Mouse (Mus musculus) telencephalon, adult 2 months (tissue): ENCODE measurements around the gene Dcp1a.
A peak's percentile ranks its signal among the peaks of the same experiment; 100 is the strongest.
"Not testable (repeated sequence)": the region's sequence is repeated elsewhere in the genome, so short reads cannot be mapped to it uniquely, and the experiment has no call there.

Experiments
- DNase-seq: peaks from one replicate; pipeline ENCODE4 v3.0.0-alpha.2; 2011; ENCODE audit warnings: low read depth, low spot score

The Dcp1a gene

DNA sequence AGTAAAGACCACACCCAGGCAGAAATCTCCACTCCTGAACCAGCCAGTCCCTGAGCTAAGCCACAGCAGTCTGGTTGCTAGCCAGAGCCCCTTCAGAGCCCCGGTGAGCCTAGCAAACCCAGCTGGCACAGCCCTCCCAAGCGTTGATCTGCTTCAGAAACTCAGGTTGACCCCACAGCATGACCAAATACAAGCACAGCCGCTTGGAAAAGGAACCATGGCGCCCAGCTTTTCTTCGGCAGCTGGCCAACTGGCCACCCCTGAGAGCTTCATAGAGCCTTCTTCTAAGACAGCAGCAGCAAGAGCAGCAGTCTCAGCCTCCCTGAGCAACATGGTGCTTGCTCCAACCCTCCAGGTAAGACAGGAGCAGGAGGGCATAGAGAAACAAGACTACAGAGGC lies 40.0 kb downstream of the Dcp1a start:
- DNase-seq, result no peak

DNA sequence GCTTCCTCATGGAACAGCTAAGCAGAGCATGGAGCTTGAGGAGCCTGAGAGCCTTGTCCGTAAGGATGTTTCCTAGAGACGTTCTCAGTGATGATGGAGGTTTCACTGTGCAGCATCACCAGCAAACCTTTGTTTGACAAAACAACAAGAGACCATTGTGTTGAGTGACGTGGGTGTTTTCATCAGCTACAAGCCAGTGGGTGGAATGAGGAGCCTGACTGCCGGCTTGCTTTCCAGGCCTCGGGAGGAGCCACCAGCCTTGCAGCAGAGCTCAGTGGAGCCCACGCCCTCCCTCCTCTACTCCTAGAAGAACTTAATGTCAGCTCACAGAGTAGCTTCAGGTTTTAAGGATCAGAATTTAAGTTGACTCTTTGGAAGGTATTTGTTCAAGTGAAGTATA lies 44.0 kb downstream of the Dcp1a start:
- DNase-seq, result peak; percentile 64

GRCm38 (mm10) chr14:30528392-30528791 lies 49.1 kb downstream of the Dcp1a start:
- DNase-seq, result no peak

- no peak for DNase-seq
Measured at GRCm38 (mm10) chr14:30528961-30529360, 49.6 kb downstream of the Dcp1a start.

DNA sequence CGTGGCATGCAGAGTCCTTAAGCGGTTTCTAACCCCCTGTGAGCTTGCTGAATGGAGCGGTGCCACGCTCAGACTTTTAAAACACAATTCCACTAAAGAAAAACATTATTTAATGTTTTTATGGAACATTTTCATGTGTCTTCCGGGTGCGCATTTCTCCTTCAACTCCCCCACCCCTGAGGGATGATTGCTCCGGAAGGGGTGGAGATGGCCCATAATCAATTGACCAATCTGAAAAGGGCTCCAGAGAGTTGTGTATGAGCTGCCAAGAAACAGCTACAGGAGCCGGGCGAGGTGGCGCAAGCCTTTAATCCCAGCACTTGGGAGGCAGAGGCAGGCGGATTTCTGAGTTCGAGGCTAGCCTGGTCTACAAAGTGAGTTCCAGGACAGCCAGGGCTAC lies 50.1 kb downstream of the Dcp1a start:
- no peak for DNase-seq

DNA sequence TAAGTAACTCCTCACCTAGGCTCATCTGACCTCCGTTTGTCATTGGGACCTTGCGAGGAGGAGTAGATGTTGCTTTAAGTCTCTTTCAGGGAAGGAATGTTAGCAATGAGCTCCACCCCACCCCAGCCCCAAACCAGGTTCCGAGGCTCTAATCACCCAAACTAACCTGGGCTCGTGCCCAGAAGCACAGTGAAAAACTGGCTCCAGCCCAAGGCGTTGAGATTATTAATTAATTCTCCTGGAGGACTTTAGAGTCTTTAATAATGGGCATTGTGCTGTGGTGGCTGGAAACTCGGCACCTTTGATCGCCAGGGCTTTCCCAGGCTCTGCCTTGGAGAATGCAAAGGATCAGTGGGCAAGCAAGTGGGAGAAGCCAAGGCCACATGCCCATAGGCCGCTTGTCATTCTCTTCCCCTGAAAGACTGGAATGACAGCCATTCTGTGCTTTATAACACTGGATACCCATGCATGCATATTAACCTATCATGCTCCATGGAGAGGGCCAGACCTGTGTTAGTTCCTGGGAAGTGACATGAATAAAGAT lies 51.5 kb downstream of the Dcp1a start:
- DNase-seq, result no peak

- DNase-seq, result no peak
Measured at GRCm38 (mm10) chr14:30531431-30531830, 52.1 kb downstream of the Dcp1a start.

- DNase-seq, result no peak
Measured at GRCm38 (mm10) chr14:30531896-30532295, 52.6 kb downstream of the Dcp1a start.

GRCm38 (mm10) chr14:30533780-30534450 lies 54.6 kb downstream of the Dcp1a start:
- no peak for DNase-seq

DNA sequence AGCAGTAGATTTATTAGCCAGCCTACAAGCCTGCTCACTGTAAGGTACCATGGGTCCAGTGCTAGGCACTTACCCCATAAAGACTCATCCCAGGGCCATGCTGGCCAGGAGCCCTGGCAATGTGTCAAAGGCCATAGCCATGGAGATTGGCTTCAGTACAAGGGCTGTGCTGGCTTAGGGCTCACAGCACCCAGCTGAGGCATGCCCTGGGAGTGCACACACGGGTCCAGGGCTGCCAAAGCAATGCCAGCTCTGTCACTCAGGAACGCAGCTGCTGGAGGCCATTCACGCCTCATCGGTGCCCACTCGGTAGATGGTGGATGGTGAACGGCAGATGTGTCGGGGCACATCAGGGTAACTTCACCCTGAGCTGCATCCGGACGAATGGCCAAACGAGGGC lies 62.2 kb downstream of the Dcp1a start:
- no peak for DNase-seq

GRCm38 (mm10) chr14:30543331-30543730 lies 64.0 kb downstream of the Dcp1a start:
- not testable (repeated sequence) for DNase-seq

DNA sequence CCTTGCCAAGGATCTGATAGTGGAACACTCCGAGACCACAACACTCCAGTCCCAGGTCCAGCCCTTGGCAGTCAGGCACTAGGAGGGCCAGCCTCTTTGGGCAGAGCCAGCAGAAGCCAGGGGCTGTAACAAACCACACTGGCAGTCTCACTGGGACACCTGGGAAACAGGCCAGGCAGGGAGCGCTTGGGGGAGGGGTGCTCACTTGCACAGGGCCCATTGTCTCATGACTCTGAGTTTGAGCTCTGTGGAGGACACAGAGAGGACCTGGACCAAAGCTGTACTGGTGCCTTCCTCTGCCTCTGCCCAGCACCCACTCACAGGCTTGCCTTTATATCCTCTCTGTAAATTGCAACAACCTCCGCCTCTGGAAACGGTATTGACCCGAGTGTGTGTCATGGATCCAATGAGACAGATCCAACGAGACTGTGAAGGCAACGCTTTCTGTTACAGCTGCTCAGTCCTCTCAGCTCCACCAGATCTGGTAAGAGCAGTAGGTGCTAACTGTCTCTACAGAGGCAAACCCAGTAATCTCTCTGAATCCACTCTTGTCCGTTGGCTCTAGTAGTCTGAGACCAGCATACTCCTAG lies 68.9 kb downstream of the Dcp1a start, which contains the start of gene Tkt:
Tkt (plus strand) TSS at position 229 of the 590 bp plus-strand sequence.
- no peak for DNase-seq

DNA sequence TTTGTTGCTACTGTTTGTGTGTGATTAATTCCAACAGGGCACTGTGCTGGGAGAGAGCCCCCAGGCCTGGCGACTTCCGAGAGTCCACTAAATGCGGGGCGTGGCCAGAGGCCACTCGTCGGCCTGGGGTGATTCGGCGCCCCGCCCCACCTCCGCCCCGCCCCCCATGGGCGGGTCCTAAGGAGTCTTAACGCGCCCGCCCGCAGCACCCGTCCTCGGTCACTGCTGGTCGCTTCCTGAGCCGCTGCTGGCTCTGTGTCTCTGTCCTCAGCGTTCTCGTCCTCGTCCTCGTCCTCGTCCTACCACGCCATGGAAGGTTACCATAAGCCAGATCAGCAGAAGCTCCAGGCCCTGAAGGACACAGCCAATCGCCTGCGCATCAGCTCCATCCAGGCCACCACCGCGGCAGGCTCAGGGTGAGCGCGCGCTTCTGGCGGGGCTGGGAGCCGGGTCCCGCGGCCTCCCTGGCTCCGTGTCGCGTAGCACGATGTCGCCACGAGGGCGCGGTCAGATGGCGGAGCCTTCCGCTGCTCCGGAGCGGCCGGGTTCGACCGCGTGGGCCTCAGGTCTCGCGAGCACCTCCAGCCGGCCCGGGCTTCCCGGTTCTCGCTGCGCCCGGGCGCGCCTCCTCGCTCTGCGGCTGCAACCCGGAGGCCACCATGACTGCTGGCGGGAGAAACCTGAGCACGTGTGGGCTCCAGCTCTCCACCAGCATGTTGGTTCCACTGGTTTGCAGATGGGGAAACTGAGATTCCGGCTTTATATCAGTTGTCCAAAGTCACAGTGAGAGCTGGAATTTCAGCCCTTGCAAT lies 69.8 kb downstream of the Dcp1a start:
- DNase-seq, result peak; percentile 76

DNA sequence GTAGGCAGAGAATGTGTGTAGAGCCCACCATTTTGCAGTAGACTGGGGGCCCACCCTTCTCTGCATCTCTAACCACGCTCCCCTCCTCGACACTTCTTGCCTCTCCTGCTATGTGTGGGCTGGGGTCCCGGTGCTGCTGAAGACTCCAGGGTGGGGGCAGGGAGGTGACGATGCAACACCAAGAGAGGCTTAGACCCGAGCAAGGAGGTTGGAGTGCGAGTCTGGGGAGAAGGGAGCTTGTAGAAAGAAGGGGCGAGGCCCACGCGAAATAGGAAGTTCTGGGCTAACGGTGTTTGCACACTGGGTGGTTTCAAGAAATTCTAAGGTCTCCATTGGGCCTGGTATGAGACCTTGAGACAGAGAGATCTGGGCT lies 70.4 kb downstream of the Dcp1a start:
- no peak for DNase-seq

DNA sequence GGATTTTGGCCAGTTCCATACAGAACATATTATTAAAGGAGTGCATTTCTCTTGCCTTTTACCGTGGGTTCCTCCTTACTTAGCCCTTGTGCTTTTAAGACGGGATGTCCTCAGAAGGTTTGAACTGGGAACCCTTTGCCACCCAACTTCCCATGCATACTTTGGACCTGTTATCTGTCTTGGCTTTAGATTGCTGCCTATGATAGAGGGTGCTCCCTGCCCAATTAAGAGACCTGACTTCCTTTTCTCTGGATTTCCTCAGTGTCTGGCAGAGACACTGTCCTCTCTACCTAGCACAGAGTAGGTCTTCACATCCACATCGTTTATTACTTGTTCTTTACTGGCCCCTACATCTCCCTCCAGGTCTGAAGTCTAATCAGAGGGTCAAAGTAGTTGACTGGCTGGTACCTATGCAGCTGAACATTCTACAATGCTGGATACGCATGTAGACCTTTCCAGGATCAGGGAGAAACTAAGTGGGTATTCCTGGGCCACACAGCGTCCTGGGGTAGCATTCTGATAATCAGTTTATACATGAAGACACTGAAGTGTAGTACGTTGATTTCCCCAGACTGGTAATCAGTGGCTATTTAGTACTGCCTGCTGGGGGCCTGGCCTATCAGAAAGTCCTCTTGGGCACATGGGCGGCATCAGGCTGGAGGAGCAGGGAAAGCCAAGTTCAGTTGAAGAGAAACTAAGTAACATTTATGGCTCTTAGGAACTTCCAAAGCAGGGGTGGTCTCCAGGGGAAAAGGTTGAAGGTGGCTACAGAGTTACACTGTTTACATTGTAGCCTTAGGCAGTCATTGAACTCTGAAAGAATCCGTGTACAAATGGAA lies 71.1 kb downstream of the Dcp1a start:
- no peak for DNase-seq

DNA sequence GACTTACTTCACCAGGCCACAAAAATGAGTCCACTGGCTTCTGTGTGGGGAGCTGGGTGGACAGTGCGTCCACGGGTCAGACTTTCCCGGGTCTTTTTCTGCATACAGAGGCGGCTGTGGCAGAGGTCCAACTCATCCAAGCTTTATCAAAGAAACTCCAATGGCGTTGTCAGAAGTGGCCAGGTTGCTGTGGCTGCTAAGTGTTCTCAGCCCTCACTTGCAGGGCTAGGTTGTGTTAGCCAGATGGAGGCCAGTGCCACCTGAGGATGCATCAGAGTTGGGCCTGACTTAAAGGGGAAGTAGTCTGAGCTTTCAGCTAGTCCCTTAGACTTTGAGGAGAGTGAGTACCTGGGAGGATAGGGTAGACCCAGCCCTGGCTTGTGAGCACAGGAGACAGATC lies 72.2 kb downstream of the Dcp1a start:
- no peak for DNase-seq

GRCm38 (mm10) chr14:30551981-30552380 lies 72.6 kb downstream of the Dcp1a start:
- DNase-seq, result no peak

GRCm38 (mm10) chr14:30553185-30553584 lies 73.8 kb downstream of the Dcp1a start:
- DNase-seq, result no peak

DNA sequence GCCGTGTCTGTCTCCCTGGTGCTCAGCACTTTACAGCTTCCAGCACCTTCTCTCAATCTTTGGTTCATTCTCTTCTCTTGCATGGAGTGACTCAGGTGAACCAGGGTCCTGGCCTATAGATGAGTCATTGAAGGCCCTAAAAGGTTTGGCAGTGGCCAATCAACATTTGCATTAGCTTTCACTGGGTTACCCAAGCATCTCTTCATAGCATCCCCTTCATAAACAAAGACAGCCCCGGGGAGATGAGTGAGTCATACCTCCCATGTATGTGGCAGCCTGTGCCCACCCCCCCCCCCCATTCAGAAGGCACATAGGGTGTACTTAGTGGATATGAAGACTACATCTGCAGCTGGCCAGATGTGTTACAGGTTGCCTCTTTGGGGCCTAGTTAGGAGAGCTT lies 77.3 kb downstream of the Dcp1a start:
- no peak for DNase-seq

- no peak for DNase-seq
Measured at GRCm38 (mm10) chr14:30557730-30558129, 78.4 kb downstream of the Dcp1a start.

GRCm38 (mm10) chr14:30559321-30559850 lies 80.1 kb downstream of the Dcp1a start:
- no peak for DNase-seq
